Mouse (Mus musculus) heart, adult 18-20 months (tissue): ENCODE data around the gene Galntl6. TPM values are rescaled to one million over a fixed set of nuclear protein-coding genes. Genes with fewer than 3 reads are reported as not detected.
"Not testable (repeated sequence)": the region's sequence is repeated elsewhere in the genome, so short reads cannot be mapped to it uniquely, and the experiment has no call there.

ENCODE experiments used
- DNase-seq, 2 experiments: peaks; one replicate each; pipeline ENCODE4 v3.0.0; 2021 to 2022; ENCODE audit warnings: mixed read lengths in 1 of 2
- total RNA-seq, 2 experiments: library from RNA; stranded (reverse); gene quantifications; 2 replicates each; pipeline ENCODE4 v1.2.3; 2021

Gene Galntl6
- total RNA-seq, 2 experiments from 2014 or later, result not detected

GRCm38 (mm10) chr8:58604751-58605150 lies 307.7 kb downstream of the Galntl6 start:
- no peak for DNase-seq

GRCm38 (mm10) chr8:58597834-58598233 lies 314.6 kb downstream of the Galntl6 start:
- DNase-seq, result no peak

GRCm38 (mm10) chr8:58575346-58575745 lies 337.1 kb downstream of the Galntl6 start:
- DNase-seq, result no peak

GRCm38 (mm10) chr8:58568086-58568485 lies 344.4 kb downstream of the Galntl6 start:
- no peak for DNase-seq

- no peak for DNase-seq
These were observed 346.3 kb downstream of the Galntl6 start for GRCm38 (mm10) chr8:58566115-58566514.

GRCm38 (mm10) chr8:58535781-58536180 lies 376.7 kb downstream of the Galntl6 start:
- no peak for DNase-seq

GRCm38 (mm10) chr8:58534631-58535030 lies 377.8 kb downstream of the Galntl6 start:
- no peak for DNase-seq

GRCm38 (mm10) chr8:58523443-58523842 lies 389.0 kb downstream of the Galntl6 start:
- DNase-seq, result no peak

- DNase-seq, result no peak
These were observed 390.5 kb downstream of the Galntl6 start for GRCm38 (mm10) chr8:58521932-58522331.

GRCm38 (mm10) chr8:58510516-58510915 lies 401.9 kb downstream of the Galntl6 start:
- DNase-seq, result no peak

GRCm38 (mm10) chr8:58509051-58509450 lies 403.4 kb downstream of the Galntl6 start:
- DNase-seq, result no peak

- DNase-seq, result no peak
These were observed 425.3 kb downstream of the Galntl6 start for GRCm38 (mm10) chr8:58487099-58487498.

- DNase-seq, result not testable (repeated sequence)
These were observed 449.1 kb downstream of the Galntl6 start for GRCm38 (mm10) chr8:58463342-58463741.

- DNase-seq, result no peak
These were observed 469.7 kb downstream of the Galntl6 start for GRCm38 (mm10) chr8:58442696-58443095.

GRCm38 (mm10) chr8:58418481-58418880 lies 494.0 kb downstream of the Galntl6 start:
- no peak for DNase-seq

- DNase-seq, result no peak
These were observed 494.9 kb downstream of the Galntl6 start for GRCm38 (mm10) chr8:58417551-58417950.

GRCm38 (mm10) chr8:58396500-58396899 lies 515.9 kb downstream of the Galntl6 start:
- DNase-seq, result no peak

- no peak for DNase-seq
These were observed 516.6 kb downstream of the Galntl6 start for GRCm38 (mm10) chr8:58395879-58396278.

GRCm38 (mm10) chr8:58372389-58372788 lies 540.1 kb downstream of the Galntl6 start:
- no peak for DNase-seq

- no peak for DNase-seq
These were observed 540.5 kb downstream of the Galntl6 start for GRCm38 (mm10) chr8:58371979-58372378.

GRCm38 (mm10) chr8:58331151-58331550 lies 581.3 kb downstream of the Galntl6 start:
- no peak for DNase-seq

GRCm38 (mm10) chr8:58313482-58313881 lies 599.0 kb downstream of the Galntl6 start:
- DNase-seq, result no peak

GRCm38 (mm10) chr8:58291487-58291886 lies 621.0 kb downstream of the Galntl6 start:
- DNase-seq, result no peak

GRCm38 (mm10) chr8:58290080-58290479 lies 622.4 kb downstream of the Galntl6 start:
- DNase-seq, result no peak

- no peak for DNase-seq
These were observed 647.0 kb downstream of the Galntl6 start for GRCm38 (mm10) chr8:58265485-58265884.
